Mouse (Mus musculus) spleen, adult 12 weeks (tissue): ENCODE data around the gene Rpa2.
"Not testable (repeated sequence)": the region's sequence is repeated elsewhere in the genome, so short reads cannot be mapped to it uniquely, and the experiment has no call there.

Source experiments
- DNase-seq: peaks from one replicate; pipeline ENCODE4 v3.0.0; 2022; ENCODE audit warnings: low spot score

Rpa2 gene

GRCm38 (mm10) chr4:132762602-132763001 is 5.5 kb upstream of the Rpa2 start:
- DNase-seq: no peak

GRCm38 (mm10) chr4:132763125-132763524 is 5.0 kb upstream of the Rpa2 start:
- not testable (repeated sequence) for DNase-seq

- no peak for DNase-seq
Observed at GRCm38 (mm10) chr4:132771776-132772175, 3.6 kb downstream of the Rpa2 start.

- no peak for DNase-seq
Observed at GRCm38 (mm10) chr4:132774905-132775304, 6.8 kb downstream of the Rpa2 start.

GRCm38 (mm10) chr4:132776764-132777163 is 8.6 kb downstream of the Rpa2 start:
- DNase-seq: peak; percentile 56

- DNase-seq: no peak
Observed at GRCm38 (mm10) chr4:132778562-132779201, 10.6 kb downstream of the Rpa2 start.

GRCm38 (mm10) chr4:132780288-132780687 is 12.2 kb downstream of the Rpa2 start:
- DNase-seq: no peak

- DNase-seq: no peak
Observed at GRCm38 (mm10) chr4:132783732-132784131, 15.6 kb downstream of the Rpa2 start.

GRCm38 (mm10) chr4:132785228-132785627 is 17.1 kb downstream of the Rpa2 start:
- no peak for DNase-seq

- DNase-seq: no peak
Observed at GRCm38 (mm10) chr4:132789731-132790130, 21.6 kb downstream of the Rpa2 start.

- not testable (repeated sequence) for DNase-seq
Observed at GRCm38 (mm10) chr4:132793322-132794004, 25.3 kb downstream of the Rpa2 start.

- no peak for DNase-seq
Observed at GRCm38 (mm10) chr4:132794028-132794427, 25.9 kb downstream of the Rpa2 start.

- no peak for DNase-seq
Observed at GRCm38 (mm10) chr4:132794760-132795159, 26.6 kb downstream of the Rpa2 start.

- no peak for DNase-seq
Observed at GRCm38 (mm10) chr4:132795171-132795570, 27.0 kb downstream of the Rpa2 start.

GRCm38 (mm10) chr4:132796196-132796886 is 28.2 kb downstream of the Rpa2 start, which contains the start of gene Themis2:
Gene Themis2, minus strand, starts transcription at chr4:132796387.
- DNase-seq: peak; percentile 88

- no peak for DNase-seq
Observed at GRCm38 (mm10) chr4:132797461-132797860, 29.3 kb downstream of the Rpa2 start.

- no peak for DNase-seq
Observed at GRCm38 (mm10) chr4:132798028-132798427, 29.9 kb downstream of the Rpa2 start.

GRCm38 (mm10) chr4:132798666-132799065 is 30.5 kb downstream of the Rpa2 start:
- not testable (repeated sequence) for DNase-seq

GRCm38 (mm10) chr4:132799845-132800244 is 31.7 kb downstream of the Rpa2 start:
- no peak for DNase-seq

- no peak for DNase-seq
Observed at GRCm38 (mm10) chr4:132801176-132802077, 33.3 kb downstream of the Rpa2 start.

GRCm38 (mm10) chr4:132802171-132802637 is 34.1 kb downstream of the Rpa2 start:
- no peak for DNase-seq

GRCm38 (mm10) chr4:132803212-132803611 is 35.1 kb downstream of the Rpa2 start:
- DNase-seq: no peak
